Mouse (Mus musculus): ENCODE results near the gene Pdlim7. TPM values are rescaled to one million over a fixed set of nuclear protein-coding genes. Genes with fewer than 3 reads are reported as not detected.

Pdlim7 gene
- polyA plus RNA-seq, 1 experiment from 2014 or later, result 147 TPM

DNA sequence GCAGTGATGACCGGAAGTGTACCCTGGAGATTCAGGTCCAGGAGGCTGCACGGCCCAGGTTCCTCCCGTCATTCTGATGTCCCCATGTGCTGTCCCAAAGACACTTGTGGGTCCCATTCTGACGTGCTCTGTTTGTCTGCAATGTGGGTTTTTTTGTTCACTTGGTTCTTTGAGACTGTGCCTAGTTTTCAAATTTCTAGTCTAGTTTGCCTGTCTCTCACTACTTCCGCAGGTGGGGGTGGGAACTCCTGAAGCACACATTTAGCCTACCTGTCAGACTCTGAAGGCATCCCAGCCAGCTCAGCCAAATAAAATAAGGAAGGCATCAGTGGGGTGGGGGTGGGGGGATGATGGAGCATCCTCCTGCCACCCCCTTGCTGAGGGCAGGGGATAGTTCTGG lies 65.3 kb downstream of the Pdlim7 start:
- H3K27me3 ChIP-seq (replicated peaks; ENCODE audit: control insufficient read depth, insufficient read depth, low read length), result no peaks in the 10 kb centered on the region
- no peak overlapping the region for H3K9ac ChIP-seq (replicated peaks; ENCODE audit: low read depth, low read length)
- H3K4me1 ChIP-seq (replicated peaks; ENCODE audit: control insufficient read depth, insufficient read depth, low read length), result peaks cover 29% of the 10 kb centered on the region
- no peaks in the 10 kb centered on the region for H3K9me3 ChIP-seq (ENCODE audit: control insufficient read depth, low read length)
- H3K4me3 ChIP-seq (replicated peaks; ENCODE audit: low read length), result no peak overlapping the region
- no peak overlapping the region for H3K4me2 ChIP-seq (ENCODE audit: low read length)
- 92% methylated on average over 5 of the region's 5 CpGs for WGBS
- ATAC-seq, result no peak
- no peak overlapping the region for H3K27ac ChIP-seq (ENCODE audit: low read length)
- peaks cover 14% of the 10 kb centered on the region for H3K36me3 ChIP-seq (ENCODE audit: control insufficient read depth, insufficient read depth)

DNA sequence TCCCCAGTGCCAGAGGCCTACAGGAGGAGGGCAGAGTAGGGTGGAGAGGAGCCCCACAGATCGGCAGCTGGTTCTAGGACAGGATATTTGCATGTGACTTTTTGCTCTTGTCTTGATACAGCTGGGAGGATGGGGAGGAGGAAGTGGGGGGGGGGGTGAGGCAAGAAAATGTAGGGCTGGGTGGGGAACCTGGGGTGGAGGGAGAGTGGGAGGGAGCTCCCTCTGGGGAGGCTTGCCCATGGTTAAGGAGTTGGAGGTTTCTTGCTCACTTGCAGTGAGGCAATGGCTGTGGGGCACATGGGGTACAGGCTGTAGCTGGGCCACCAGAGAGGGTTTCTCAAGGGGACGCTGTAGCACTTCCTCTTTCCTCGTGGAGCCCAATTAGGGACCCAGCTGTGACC lies 65.9 kb downstream of the Pdlim7 start:
- H3K4me2 ChIP-seq (ENCODE audit: low read length), result no peak overlapping the region
- no peak overlapping the region for H3K4me3 ChIP-seq (replicated peaks; ENCODE audit: low read length)
- H3K9ac ChIP-seq (replicated peaks; ENCODE audit: low read depth, low read length), result no peak overlapping the region
- H3K9me3 ChIP-seq (ENCODE audit: control insufficient read depth, low read length), result no peaks in the 10 kb centered on the region
- H3K27me3 ChIP-seq (replicated peaks; ENCODE audit: control insufficient read depth, insufficient read depth, low read length), result no peaks in the 10 kb centered on the region
- ATAC-seq, result no peak
- peaks cover 29% of the 10 kb centered on the region for H3K4me1 ChIP-seq (replicated peaks; ENCODE audit: control insufficient read depth, insufficient read depth, low read length)
- no peak overlapping the region for H3K27ac ChIP-seq (ENCODE audit: low read length)
- H3K36me3 ChIP-seq (ENCODE audit: control insufficient read depth, insufficient read depth), result peaks cover 9% of the 10 kb centered on the region
- 76% methylated on average over 3 of the region's 3 CpGs for WGBS

- H3K27ac ChIP-seq (ENCODE audit: low read length), result no peak overlapping the region
- H3K9ac ChIP-seq (replicated peaks; ENCODE audit: low read depth, low read length), result no peak overlapping the region
- no peaks in the 10 kb centered on the region for H3K36me3 ChIP-seq (ENCODE audit: control insufficient read depth, insufficient read depth)
- no peaks in the 10 kb centered on the region for H3K9me3 ChIP-seq (ENCODE audit: control insufficient read depth, low read length)
- no peak for ATAC-seq
- 82% methylated on average over 6 of the region's 6 CpGs for WGBS
- no peak overlapping the region; the same call in 1 of the 2 replicates for H3K4me3 ChIP-seq (replicated peaks; ENCODE audit: low read length)
- peaks cover 29% of the 10 kb centered on the region for H3K4me1 ChIP-seq (replicated peaks; ENCODE audit: control insufficient read depth, insufficient read depth, low read length)
- peak overlapping the region; percentile 82 for H3K4me2 ChIP-seq (ENCODE audit: low read length)
- no peaks in the 10 kb centered on the region for H3K27me3 ChIP-seq (replicated peaks; ENCODE audit: control insufficient read depth, insufficient read depth, low read length)
Observed at GRCm38 (mm10) chr13:55446483-55447105, 66.9 kb downstream of the Pdlim7 start.

Small RNAs within 50 kb of the gene (microRNA-seq; reads per million reads assigned to microRNA genes)
- gene Mir6943, result not detected
- gene Mir6944, result 80.6 reads per million, percentile 52 among the genes with 10 or more reads in this experiment
- 2.1 reads per million, percentile 3 among the genes with 10 or more reads in this experiment for gene Mir6945

Other genes starting within 250 kb of the Pdlim7 start
- gene Prelid1, start 193.2 kb downstream of the Pdlim7 start, polyA plus RNA-seq (2015; fragmentation: Nextera tagmentation; extraction: Ambion mirVana), result 288 and 303 TPM in 2 replicates
- gene Rab24, start 191.7 kb downstream of the Pdlim7 start, polyA plus RNA-seq (2015; fragmentation: Nextera tagmentation; extraction: Ambion mirVana), result 104 and 109 TPM in 2 replicates
- 22.1 and 23.9 TPM in 2 replicates for gene Mxd3, start 183.9 kb downstream of the Pdlim7 start, polyA plus RNA-seq (2015; fragmentation: Nextera tagmentation; extraction: Ambion mirVana)
- gene Lman2, start 150.9 kb downstream of the Pdlim7 start, polyA plus RNA-seq (2015; fragmentation: Nextera tagmentation; extraction: Ambion mirVana), result 56.3 and 59.7 TPM in 2 replicates
- 0.71 and 1.4 TPM in 2 replicates for gene Rgs14, start 143.9 kb downstream of the Pdlim7 start, polyA plus RNA-seq (2015; fragmentation: Nextera tagmentation; extraction: Ambion mirVana)
- 0.27 TPM in 1 of 2 replicates, not detected in the other for gene Slc34a1, start 115.5 kb downstream of the Pdlim7 start, polyA plus RNA-seq (2015; fragmentation: Nextera tagmentation; extraction: Ambion mirVana)
- 0.43 and 0.84 TPM in 2 replicates for gene Pfn3, start 98.4 kb downstream of the Pdlim7 start, polyA plus RNA-seq (2015; fragmentation: Nextera tagmentation; extraction: Ambion mirVana)
- gene F12, start 86.9 kb downstream of the Pdlim7 start, polyA plus RNA-seq (2015; fragmentation: Nextera tagmentation; extraction: Ambion mirVana), result not detected in 2 replicates
- gene Grk6, start 68.6 kb downstream of the Pdlim7 start, polyA plus RNA-seq (2015; fragmentation: Nextera tagmentation; extraction: Ambion mirVana), result 39.4 and 40.1 TPM in 2 replicates
- 4.1 and 4.3 TPM in 2 replicates for gene Prr7, start 49.4 kb downstream of the Pdlim7 start, polyA plus RNA-seq (2015; fragmentation: Nextera tagmentation; extraction: Ambion mirVana)
- 792 and 816 TPM in 2 replicates for gene Dbn1, start 25.6 kb downstream of the Pdlim7 start, polyA plus RNA-seq (2015; fragmentation: Nextera tagmentation; extraction: Ambion mirVana)
- gene Dok3, start 15.6 kb upstream of the Pdlim7 start, polyA plus RNA-seq (2015; fragmentation: Nextera tagmentation; extraction: Ambion mirVana), result 3.1 and 4.6 TPM in 2 replicates
- 67.3 and 70.6 TPM in 2 replicates for gene Ddx41, start 23.0 kb upstream of the Pdlim7 start, polyA plus RNA-seq (2015; fragmentation: Nextera tagmentation; extraction: Ambion mirVana)
- gene Fam193b, start 57.4 kb upstream of the Pdlim7 start, polyA plus RNA-seq (2015; fragmentation: Nextera tagmentation; extraction: Ambion mirVana), result 57.8 and 62.2 TPM in 2 replicates
- gene Tmed9, start 60.1 kb upstream of the Pdlim7 start, polyA plus RNA-seq (2015; fragmentation: Nextera tagmentation; extraction: Ambion mirVana), result 96.9 and 133 TPM in 2 replicates
- gene B4galt7, start 86.2 kb upstream of the Pdlim7 start, polyA plus RNA-seq (2015; fragmentation: Nextera tagmentation; extraction: Ambion mirVana), result 29.9 and 41.4 TPM in 2 replicates
- gene Caml, start 109.3 kb upstream of the Pdlim7 start, polyA plus RNA-seq (2015; fragmentation: Nextera tagmentation; extraction: Ambion mirVana), result 96.9 and 104 TPM in 2 replicates
- gene Ddx46, start 121.4 kb upstream of the Pdlim7 start, polyA plus RNA-seq (2015; fragmentation: Nextera tagmentation; extraction: Ambion mirVana), result 34.2 and 36.4 TPM in 2 replicates
- gene B230219D22Rik, start 179.4 kb upstream of the Pdlim7 start, polyA plus RNA-seq (2015; fragmentation: Nextera tagmentation; extraction: Ambion mirVana), result 74.6 and 74.9 TPM in 2 replicates
- gene Txndc15, start 201.0 kb upstream of the Pdlim7 start, polyA plus RNA-seq (2015; fragmentation: Nextera tagmentation; extraction: Ambion mirVana), result 121 and 125 TPM in 2 replicates
- 15.3 and 16.3 TPM in 2 replicates for gene Pcbd2, start 213.7 kb upstream of the Pdlim7 start, polyA plus RNA-seq (2015; fragmentation: Nextera tagmentation; extraction: Ambion mirVana)